Mouse (Mus musculus) cerebellum, adult (tissue): ENCODE results near the gene Mmrn2.

Experiments used
- ATAC-seq: cut with Nextera tagmentation; 2 replicates; pipeline ENCODE4 v1.9.2; 2017; ENCODE audit warnings: mild to moderate bottlenecking, moderate library complexity, mixed read lengths; ENCODE audit not compliant: insufficient number of reproducible peaks, low FRiP score, low TSS enrichment

Mmrn2 gene

GRCm38 (mm10) chr14:34451872-34452271 lies 76.6 kb downstream of the Mmrn2 start:
- ATAC-seq: no peak

DNA sequence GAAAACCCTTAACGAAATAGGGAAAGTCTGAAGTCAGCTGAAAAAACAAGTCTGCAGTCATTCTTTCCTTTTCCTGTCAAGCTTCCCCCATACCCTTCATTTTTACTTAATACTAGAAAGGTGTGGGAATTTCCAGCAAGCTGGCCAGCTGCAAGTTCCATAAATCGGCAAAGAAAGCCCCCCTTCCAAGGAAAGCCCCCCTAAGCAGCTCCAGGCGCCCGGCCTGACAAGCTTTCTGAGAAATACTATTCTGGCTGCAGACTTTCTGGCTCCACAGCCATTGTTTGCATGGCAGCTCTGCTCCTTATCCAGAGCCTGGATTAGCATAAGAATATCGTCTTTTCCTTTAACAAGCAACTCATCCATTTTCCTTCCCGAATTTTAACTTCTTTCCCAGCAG lies 78.4 kb downstream of the Mmrn2 start:
- ATAC-seq: no peak
